Mouse (Mus musculus) CH12.LX (cell line): ENCODE measurements at regions not wholly inside any gene's neighbourhood (a gene's known extent, or its start where the extent isn't known, plus 50 kb on each side); places are given as distances from the start of the nearest gene placed in this dataset.

Experiments
- EP300 ChIP-seq: IDR thresholded peaks from 2 replicates; pipeline ENCODE4 v1.6.1; 2011; ENCODE audit warnings: low read length, improper control_type of control experiment
- POLR2A ChIP-seq: IDR thresholded peaks from 2 replicates; pipeline ENCODE4 v1.6.1; 2011; ENCODE audit warnings: low read depth, mild to moderate bottlenecking, improper control_type of control experiment, low read length

DNA sequence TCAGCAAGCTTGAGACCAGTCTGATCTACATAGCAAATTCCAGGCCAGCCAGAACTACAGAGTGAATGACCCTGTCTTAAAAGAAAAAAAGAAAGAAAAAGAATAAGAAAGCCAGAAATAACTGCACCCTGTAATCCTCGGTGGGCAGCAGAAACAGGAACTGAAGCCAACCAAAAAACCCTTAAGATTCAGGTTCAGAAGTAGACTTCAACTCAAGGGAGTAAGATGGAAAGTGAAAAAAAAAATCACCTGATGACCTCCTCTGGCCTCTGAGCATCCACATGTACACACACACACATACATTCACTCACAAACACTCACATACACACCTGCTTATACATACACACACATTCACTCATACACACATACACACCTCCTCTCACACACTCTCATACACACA lies 77.4 kb downstream of the Tmem130 start:
- TF ChIP-seq POLR2A (no peak), EP300 (peak; percentile 85)
